ENCODE assay signal across 12 mouse cellular contexts in the genomic region with DNA sequence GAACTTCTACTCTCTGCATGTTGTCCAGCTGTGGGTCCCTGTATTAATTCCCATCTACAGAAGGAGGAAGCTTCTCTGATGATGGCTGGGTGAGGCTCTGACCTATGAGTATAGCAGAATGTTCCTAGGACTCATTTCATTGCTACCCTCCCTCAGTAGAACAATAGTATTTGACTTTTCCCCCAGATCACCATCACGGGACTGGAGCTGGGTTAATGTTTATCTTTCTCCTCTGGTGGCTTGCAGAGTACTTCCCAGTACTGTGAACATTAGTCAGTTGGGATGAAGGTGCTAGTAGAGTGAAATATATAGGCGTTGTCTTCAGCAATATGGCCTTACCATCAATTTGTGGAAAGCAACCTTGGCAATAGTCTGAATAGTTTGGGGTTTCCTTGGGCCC. TPM values are rescaled to one million over a fixed set of nuclear protein-coding genes. Genes with fewer than 3 reads are reported as not detected.
"Had no signal": no experiment of that assay in that cellular context is flagged by ENCODE, and none has a peak within 500 bp of the region (broad histone marks: within the 10 kb centered on the region; RNA-seq: fewer than 3 reads in every experiment).

No protein-coding gene starts in this region.

- H3K27me3 ChIP-seq: limb, embryonic 12.5 days; liver, embryonic 15.5 days; midbrain, embryonic 13.5 days had no signal

- H3K36me3 ChIP-seq: limb, embryonic 12.5 days; liver, embryonic 15.5 days; midbrain, embryonic 13.5 days had no signal

- DNase-seq: layer of hippocampus, adult 9-11 months; layer of hippocampus, postnatal 36 days; lung, adult 2 months; lung, postnatal 36 days; right cerebral cortex, postnatal 14 days; thymus, postnatal 4 days had no signal

- H3K4me3 ChIP-seq: limb, embryonic 12.5 days; liver, embryonic 15.5 days; midbrain, embryonic 13.5 days had no signal

- ATAC-seq: lung, postnatal 0 days; midbrain, embryonic 13.5 days had no signal

- H3K27ac ChIP-seq: limb, embryonic 12.5 days; liver, embryonic 15.5 days; midbrain, embryonic 13.5 days; stomach, postnatal 0 days had no signal

- H3K4me2 ChIP-seq: limb, embryonic 12.5 days; liver, embryonic 11.5 days; liver, embryonic 15.5 days; midbrain, embryonic 13.5 days had no signal

- H3K9ac ChIP-seq: limb, embryonic 12.5 days; liver, embryonic 15.5 days; midbrain, embryonic 13.5 days had no signal

- H3K4me1 ChIP-seq: limb, embryonic 12.5 days; liver, embryonic 15.5 days; midbrain, embryonic 13.5 days had no signal

- H3K9me3 ChIP-seq: limb, embryonic 12.5 days; liver, embryonic 15.5 days; midbrain, embryonic 13.5 days had no signal

RNA-seq across cellular contexts. Expression of gene Gda, which starts 31.5 kb away (rescaled TPM):
- polyA plus RNA-seq: limb, embryonic 12.5 days had no signal
